Mouse (Mus musculus) heart, postnatal 0 days (tissue): ENCODE data around the gene 1700020N01Rik. TPM values are rescaled to one million over a fixed set of nuclear protein-coding genes. Genes with fewer than 3 reads are reported as not detected.
A peak's percentile ranks its signal among the peaks of the same experiment; 100 is the strongest.

ENCODE experiments used
- ATAC-seq: fragments of 200-750 bp; cut with Nextera tagmentation; 2 replicates; pipeline ENCODE4 v1.8.0; 2017; ENCODE audit warnings: low read depth, moderate number of reproducible peaks, moderate library complexity; ENCODE audit not compliant: insufficient read depth
- DNase-seq: peaks from one replicate; pipeline ENCODE4 v3.0.0-alpha.2; 2016; ENCODE audit warnings: low spot score
- H3K27ac ChIP-seq: fragments of 300-500 bp; sonication (generic); 2 replicates; pipeline ENCODE4 v1.5.1; 2014; ENCODE audit warnings: low read depth, mild to moderate bottlenecking
- H3K27me3 ChIP-seq: fragments of 300-500 bp; sonication (generic); 2 replicates; pipeline ENCODE4 v1.6.1; 2014; ENCODE audit warnings: low read length, mixed read lengths; ENCODE audit not compliant: control insufficient read depth, insufficient read depth
- H3K36me3 ChIP-seq: fragments of 300-500 bp; sonication (generic); replicated peaks from 2 replicates; pipeline ENCODE4 v1.6.1; 2014; ENCODE audit warnings: low read length, mixed read lengths; ENCODE audit not compliant: control insufficient read depth, insufficient read depth
- H3K4me1 ChIP-seq: fragments of 300-500 bp; sonication (generic); 2 replicates; pipeline ENCODE4 v1.6.1; 2014; ENCODE audit warnings: antibody characterized with exemption; ENCODE audit not compliant: control insufficient read depth, insufficient read depth
- H3K4me2 ChIP-seq: fragments of 300-500 bp; sonication (generic); 2 replicates; pipeline ENCODE4 v1.6.1; 2014; ENCODE audit warnings: low read depth, mild to moderate bottlenecking, low read length, moderate library complexity
- H3K4me3 ChIP-seq: fragments of 300-500 bp; sonication (generic); 2 replicates; pipeline ENCODE4 v1.5.1; 2014; ENCODE audit warnings: low read depth, low read length
- H3K9ac ChIP-seq: fragments of 300-500 bp; sonication (generic); replicated peaks from 2 replicates; pipeline ENCODE4 v1.6.1; 2014; ENCODE audit warnings: low read depth, low read length, mixed read lengths
- H3K9me3 ChIP-seq: fragments of 300-500 bp; sonication (generic); replicated peaks from 2 replicates; pipeline ENCODE4 v1.6.1; 2016; ENCODE audit warnings: low read length; ENCODE audit not compliant: control insufficient read depth
- CTCF ChIP-seq: IDR thresholded peaks from 2 replicates; pipeline ENCODE4 v1.5.1; 2016; ENCODE audit warnings: antibody characterized with exemption, control low read depth, low read depth
- EP300 ChIP-seq: IDR thresholded peaks from 2 replicates; pipeline ENCODE4 v1.6.1; 2016; ENCODE audit warnings: antibody characterized with exemption, low read depth
- WGBS: fragments of 180-500 bp; shearing (Covaris S2); extraction: QIAGEN DNeasy Blood & Tissue Kit; methylation state at CpG from one replicate; pipeline ENCODE4 v1.1.7; 2014; 5-methylcytosine and 5-hydroxymethylcytosine counted together
- polyA plus RNA-seq: library from polyadenylated mRNA; unstranded; fragments of >200 nt; fragmentation: Nextera tagmentation; extraction: Ambion mirVana; gene quantifications from 2 replicates; pipeline ENCODE4 v1.2.1, GENCODE M21; 2015
- total RNA-seq: library from RNA; depleted of rRNA; stranded (reverse); fragments of >200 nt; gene quantifications from 2 replicates; pipeline ENCODE4 v1.2.3, GENCODE M21; 2014; ENCODE audit warnings: low replicate concordance

The 1700020N01Rik gene
- total and polyA plus RNA-seq, 2 experiments from 2014 or later, result not detected

DNA sequence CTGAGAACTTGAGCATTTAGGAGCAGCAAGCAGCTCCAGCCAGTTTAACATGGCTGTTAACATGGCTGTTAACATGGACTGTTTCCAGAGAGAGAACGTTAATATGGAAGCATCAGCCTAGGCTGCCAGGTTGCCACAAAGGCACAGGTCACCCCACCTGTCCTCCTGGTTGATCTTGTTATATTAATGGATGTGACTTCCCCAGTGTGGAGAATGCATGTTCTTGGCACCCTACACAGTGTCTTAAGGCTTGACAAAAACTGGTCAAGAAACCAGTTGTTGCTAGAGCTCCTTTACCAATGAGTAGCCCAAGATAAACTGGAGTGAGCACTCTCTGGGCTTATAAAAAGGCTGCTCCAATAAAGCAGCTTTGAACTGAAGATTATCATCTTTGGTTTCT is 21.6 kb downstream of the 1700020N01Rik start:
- 87% methylated on average over 1 of the region's 1 CpGs for WGBS
- H3K4me1 ChIP-seq, result no peaks in the 10 kb centered on the region
- no peak overlapping the region for H3K9ac ChIP-seq
- no peaks in the 10 kb centered on the region for H3K36me3 ChIP-seq
- no peak overlapping the region for H3K4me2 ChIP-seq
- no peak overlapping the region for H3K27ac ChIP-seq
- no peaks in the 10 kb centered on the region for H3K27me3 ChIP-seq
- DNase-seq (no peak), ATAC-seq (no peak)
- TF ChIP-seq CTCF (no peak), EP300 (no peak)
- no peaks in the 10 kb centered on the region for H3K9me3 ChIP-seq
- H3K4me3 ChIP-seq, result no peak overlapping the region

DNA sequence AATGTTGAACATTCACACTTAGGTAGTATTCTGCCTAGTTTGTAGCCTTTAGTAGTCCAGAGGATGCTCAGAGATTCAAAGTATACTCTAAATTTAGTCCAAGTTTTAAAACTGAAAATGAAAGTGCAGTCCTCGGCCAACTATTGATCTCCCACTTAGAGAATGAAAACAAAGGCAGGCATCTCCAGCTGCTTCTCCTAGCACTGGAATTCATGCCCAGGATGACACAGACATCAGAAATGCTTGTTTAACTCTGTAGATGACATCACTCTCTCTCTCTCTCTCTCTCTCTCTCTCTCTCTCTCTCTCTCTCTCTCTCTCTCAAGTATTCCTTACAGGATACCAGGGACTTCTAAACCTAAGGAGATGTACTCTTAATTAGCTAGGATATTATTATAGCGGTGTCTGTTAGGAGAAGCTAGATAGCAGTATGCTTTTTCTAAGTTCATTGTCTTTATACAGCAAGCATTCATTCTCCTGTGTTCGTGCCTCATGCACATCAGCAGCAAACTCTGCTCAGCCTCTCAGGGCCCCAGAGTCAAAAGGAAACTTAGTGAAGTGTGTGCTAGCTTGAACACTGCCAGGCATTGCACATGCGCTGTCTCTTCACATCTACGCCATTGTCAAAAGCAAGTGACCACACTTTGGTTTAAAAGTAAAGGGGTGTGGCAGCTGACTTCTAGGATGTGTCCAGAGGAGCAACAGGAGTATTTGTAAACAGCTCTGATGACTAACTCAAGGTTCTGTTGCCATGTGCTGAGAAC is 26.0 kb downstream of the 1700020N01Rik start:
- no peaks in the 10 kb centered on the region for H3K9me3 ChIP-seq
- WGBS, result 68% methylated on average over 5 of the region's 5 CpGs
- no peak overlapping the region for H3K4me2 ChIP-seq
- DNase-seq (peak; percentile 34), ATAC-seq (no peak)
- no peaks in the 10 kb centered on the region for H3K4me1 ChIP-seq
- TF ChIP-seq EP300, result no peak
- no peak for TF ChIP-seq CTCF
- H3K36me3 ChIP-seq, result no peaks in the 10 kb centered on the region
- H3K27ac ChIP-seq, result no peak overlapping the region
- no peak overlapping the region; the same call in 1 of the 2 replicates for H3K9ac ChIP-seq
- no peaks in the 10 kb centered on the region for H3K27me3 ChIP-seq
- no peak overlapping the region for H3K4me3 ChIP-seq

DNA sequence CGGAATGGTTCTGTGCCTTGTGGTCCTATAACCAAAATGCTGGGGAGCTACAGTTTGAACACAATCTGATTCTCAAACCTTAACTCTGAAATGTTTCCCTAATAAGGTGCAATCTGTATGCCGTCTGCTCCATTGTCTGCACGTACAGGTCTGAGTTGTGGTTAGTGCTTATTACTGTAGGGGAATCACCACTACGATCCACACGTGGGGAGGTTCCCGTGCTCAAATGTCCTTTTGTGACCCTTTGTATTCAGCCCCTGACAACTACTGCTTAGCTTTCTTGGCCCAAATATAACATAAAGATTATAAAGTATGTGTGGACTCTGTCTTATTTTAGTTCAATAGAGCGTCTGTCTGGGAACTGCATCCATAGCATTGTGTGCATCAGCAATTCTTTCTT is 29.1 kb downstream of the 1700020N01Rik start:
- H3K27ac ChIP-seq, result no peak overlapping the region
- TF ChIP-seq EP300 (no peak), CTCF (no peak)
- no peaks in the 10 kb centered on the region for H3K9me3 ChIP-seq
- H3K36me3 ChIP-seq, result no peaks in the 10 kb centered on the region
- WGBS, result 71% methylated on average over 7 of the region's 7 CpGs
- DNase-seq (no peak), ATAC-seq (no peak)
- peaks cover 3% of the 10 kb centered on the region; the same call in 1 of the 2 replicates for H3K4me1 ChIP-seq
- H3K4me3 ChIP-seq, result no peak overlapping the region
- no peak overlapping the region for H3K9ac ChIP-seq
- H3K27me3 ChIP-seq, result 0 out of 2 replicates have a peak, but pooled peaks cover 3% of the 10 kb centered on the region
- H3K4me2 ChIP-seq, result no peak overlapping the region

DNA sequence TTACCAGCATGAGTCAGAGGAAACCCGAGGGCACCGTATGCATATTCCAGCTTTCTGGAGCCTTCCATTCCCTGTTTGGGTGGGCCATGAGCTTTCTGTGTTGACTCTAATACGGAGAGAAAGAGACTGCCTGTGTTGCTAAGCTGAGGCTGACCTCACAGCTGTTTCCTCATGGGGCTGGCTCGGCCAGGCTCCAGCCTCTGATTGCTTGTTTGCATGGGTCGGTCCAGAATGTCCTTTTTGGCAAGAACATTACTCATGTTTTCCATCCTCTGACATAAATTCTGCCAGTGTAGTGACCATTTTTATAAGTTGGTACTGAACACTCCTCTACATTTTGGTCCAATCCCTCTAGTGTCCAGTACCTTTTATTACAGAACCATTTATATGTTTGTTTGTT is 35.6 kb downstream of the 1700020N01Rik start:
- WGBS, result 46% methylated on average over 5 of the region's 5 CpGs
- TF ChIP-seq CTCF, result no peak
- peak; percentile 60; the same call in 1 of the 2 replicates for TF ChIP-seq EP300

DNA sequence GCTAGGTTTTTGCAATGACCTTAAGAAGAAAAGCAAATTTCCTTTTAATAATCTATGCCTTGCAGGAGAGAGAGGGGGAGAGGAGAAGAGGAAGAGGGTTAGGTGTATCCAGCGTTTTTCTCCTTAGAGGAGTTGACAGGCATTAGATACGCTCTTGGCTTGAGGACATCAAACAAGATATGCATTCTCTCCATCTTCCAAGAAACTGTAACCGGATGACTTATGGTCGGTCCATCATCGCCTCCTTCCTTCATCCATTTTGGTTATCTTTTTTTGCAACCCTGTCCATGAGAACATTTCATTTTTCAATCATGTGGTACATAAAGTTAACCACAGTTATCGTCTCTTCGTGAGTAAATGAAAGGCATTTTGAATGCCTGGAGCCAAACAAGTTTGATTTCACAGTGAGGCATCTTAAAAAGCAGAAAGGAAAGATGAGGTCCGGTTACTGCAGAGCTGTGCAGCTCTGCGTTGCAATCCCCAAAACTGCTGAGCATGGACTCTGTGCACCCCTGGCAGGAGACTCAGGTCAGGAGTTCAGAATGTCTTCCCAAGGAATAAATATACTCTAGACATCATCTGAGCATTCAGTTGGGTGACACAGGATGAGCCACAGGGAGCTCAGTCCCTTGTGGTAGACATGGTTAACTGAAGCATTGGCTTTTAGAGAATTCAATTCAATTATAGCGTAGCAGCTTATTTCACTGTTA is 36.2 kb downstream of the 1700020N01Rik start:
- no peak for ATAC-seq
- 80% methylated on average over 10 of the region's 10 CpGs for WGBS
- peak overlapping the region; percentile 46 for H3K27ac ChIP-seq

More for the DNA sequence above, 35.6 kb downstream of the 1700020N01Rik start:
- ATAC-seq (peak; percentile 82), DNase-seq (peak; percentile 69)
- Histone ChIP-seq H3K9me3 (no peaks in the 10 kb centered on the region), H3K4me3 (no peak overlapping the region), H3K9ac (no peak overlapping the region), H3K36me3 (no peaks in the 10 kb centered on the region), H3K27me3 (peaks cover 25% of the 10 kb centered on the region; the same call in 1 of the 2 replicates), H3K27ac (peak overlapping the region; percentile 54), H3K4me1 (peaks cover 9% of the 10 kb centered on the region; the same call in 1 of the 2 replicates), H3K4me2 (no peak overlapping the region)

More for the DNA sequence above, 36.2 kb downstream of the 1700020N01Rik start:
- Histone ChIP-seq H3K9ac (no peak overlapping the region), H3K9me3 (no peaks in the 10 kb centered on the region), H3K36me3 (no peaks in the 10 kb centered on the region), H3K4me3 (no peak overlapping the region), H3K4me2 (no peak overlapping the region), H3K4me1 (peaks cover 9% of the 10 kb centered on the region; the same call in 1 of the 2 replicates), H3K27me3 (peaks cover 27% of the 10 kb centered on the region; the same call in 1 of the 2 replicates)
- TF ChIP-seq CTCF, result no peak
- no peak for TF ChIP-seq EP300
- no peak for DNase-seq
